Mouse (Mus musculus) CD4-positive, CD25-positive, alpha-beta regulatory T cell, adult 4 months (primary cell): Measurements from ENCODE around the gene Grcc10. TPM values are rescaled to one million over a fixed set of nuclear protein-coding genes. Genes with fewer than 3 reads are reported as not detected.

ENCODE experiments used
- ATAC-seq: one replicate; pipeline ENCODE4 v1.8.0; 2017
- polyA plus RNA-seq, 2 experiments: library from polyadenylated mRNA; unstranded; fragments of 100-300 nt; shearing (Covaris generic); gene quantifications; one replicate each; pipeline ENCODE4 v1.2.1; 2017

Gene Grcc10
- polyA plus RNA-seq, 2 experiments from 2014 or later = 509 to 554 TPM

DNA sequence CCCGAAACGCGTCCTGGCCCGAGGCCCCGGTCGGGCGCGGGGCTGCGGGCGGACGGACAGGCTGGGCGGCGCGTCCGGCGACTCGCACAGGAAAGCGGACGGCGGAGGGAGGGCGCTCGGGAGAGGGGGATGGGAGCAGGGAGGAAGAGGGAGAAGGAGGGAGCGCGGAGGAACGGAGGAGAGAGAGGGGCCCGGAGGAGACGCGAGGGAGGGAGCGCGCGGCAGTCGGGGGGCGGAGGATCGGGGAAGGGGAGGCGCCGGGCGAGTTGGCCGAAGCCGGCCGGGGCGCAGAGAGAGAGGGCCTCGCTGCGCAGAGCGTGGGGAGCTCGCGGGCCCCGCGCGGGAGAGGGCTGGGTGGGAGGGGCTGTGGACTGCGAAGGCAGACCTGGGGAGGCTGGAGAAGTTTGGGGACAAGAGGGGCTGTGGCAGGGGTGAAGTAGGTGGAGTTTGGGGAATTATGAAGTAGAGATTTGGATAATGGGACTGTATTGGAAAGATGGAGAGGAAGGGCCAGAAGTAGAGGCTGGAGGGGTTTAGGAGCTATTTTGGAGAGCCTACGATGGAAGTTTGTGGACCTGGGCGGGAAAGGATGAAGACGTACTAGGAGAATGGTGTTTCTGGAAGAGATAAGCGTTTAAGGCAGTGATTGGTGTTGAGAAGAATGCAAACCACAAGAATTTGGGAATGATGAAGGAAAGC lies 15.6 kb upstream of the Grcc10 start:
- peak; percentile 39 for ATAC-seq

DNA sequence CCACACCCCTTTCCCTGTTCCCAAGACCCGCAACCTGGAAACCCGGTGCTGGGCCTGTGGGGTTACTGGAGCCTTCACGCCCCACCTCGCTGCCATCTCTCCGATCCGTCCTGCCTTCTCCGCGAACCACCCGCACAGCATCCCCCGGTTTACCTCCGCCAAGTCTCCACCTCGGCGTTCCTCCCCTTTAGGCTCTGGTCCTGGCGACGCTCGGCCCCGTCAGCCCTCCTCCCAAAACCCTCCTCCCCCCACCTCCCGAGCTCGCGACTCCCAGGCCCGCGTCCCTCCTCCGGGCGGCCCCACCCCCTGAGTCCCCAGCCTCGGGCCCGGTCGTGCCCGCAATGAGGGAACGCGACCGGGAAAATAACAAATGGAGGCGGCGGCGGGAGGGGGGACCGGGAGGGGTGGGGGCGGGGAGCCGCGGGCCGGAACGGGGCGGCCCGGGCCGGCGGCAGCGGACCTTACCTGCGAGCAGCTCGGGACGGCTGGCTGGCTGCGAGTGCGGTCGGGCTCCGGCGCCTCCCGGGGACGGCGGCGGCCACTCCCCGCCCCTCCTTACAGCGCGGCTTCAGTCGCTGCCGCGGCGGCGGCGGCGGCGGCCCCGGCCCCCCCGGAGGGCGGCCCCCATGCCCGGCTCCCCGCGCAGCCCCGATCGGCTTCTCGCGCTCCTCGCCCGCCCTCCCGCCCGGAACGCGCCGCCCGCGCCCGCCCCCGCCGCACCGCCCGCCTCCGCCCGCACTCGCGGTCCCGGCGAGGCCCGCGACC lies 14.8 kb upstream of the Grcc10 start, which contains the start of the genes Gm45234 and Atn1:
TSS of gene Gm45234 (minus strand) at position 191 of the 765 bp plus-strand sequence.
TSS of gene Atn1 (minus strand) at position 694 of the 765 bp plus-strand sequence.
- peak; percentile 33 for ATAC-seq

DNA sequence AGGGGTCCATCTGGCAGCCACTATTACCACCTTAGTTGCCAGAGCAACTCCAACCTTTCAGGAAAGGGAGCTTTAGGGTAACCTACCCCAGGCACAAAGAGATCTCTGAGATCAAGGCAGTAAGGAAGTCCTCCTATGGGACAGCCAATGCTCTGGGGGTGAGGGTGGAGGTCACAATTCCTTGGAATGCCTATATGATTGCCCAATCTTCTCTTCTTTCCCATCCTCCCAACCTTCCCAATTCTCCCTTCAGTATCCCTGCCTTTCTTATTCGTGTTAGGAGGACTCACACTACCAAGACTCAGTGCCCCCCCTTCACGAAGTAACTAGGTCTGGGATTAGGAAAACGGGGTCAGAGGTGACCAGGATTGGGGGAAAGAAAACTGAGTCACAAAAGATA lies 14.1 kb upstream of the Grcc10 start:
- no peak for ATAC-seq

DNA sequence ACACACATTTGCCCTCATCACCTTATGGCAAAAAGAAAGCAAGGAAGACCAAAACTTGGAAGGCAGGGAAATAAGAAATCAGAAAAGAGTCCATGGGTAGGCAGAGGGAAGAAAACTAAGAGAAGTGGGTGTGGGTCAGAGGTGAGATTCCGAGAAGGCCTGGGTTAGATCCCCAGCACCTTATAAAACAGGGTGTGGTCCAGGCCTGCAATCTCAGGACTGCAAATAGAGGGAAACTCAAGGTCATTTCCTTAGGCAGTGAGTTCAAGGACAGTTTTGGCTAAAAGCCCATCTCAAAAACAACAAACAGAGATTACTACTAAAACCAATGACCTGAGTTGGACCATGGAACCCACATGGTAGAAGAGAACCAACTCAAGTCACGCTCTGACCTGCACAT lies 12.7 kb upstream of the Grcc10 start:
- no peak for ATAC-seq

DNA sequence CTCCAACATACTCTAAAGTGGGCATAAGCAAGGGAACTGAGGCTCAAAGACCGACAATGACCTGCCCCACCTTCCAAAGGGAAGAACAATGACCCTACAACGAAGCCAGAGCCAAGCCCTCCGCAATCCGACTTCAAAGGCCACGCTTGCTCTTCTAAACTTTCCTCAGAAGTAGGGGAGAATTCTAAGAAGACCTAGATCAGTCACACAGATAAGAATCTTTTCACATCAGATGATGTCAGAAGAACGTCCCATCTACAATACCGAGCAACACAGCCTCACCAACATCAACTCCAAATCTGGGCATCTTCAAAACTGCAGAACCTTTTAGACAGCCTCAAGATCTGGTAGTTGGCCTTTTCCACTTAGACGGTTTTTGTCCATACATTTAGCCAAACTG lies 9.2 kb upstream of the Grcc10 start:
- peak; percentile 78 for ATAC-seq

DNA sequence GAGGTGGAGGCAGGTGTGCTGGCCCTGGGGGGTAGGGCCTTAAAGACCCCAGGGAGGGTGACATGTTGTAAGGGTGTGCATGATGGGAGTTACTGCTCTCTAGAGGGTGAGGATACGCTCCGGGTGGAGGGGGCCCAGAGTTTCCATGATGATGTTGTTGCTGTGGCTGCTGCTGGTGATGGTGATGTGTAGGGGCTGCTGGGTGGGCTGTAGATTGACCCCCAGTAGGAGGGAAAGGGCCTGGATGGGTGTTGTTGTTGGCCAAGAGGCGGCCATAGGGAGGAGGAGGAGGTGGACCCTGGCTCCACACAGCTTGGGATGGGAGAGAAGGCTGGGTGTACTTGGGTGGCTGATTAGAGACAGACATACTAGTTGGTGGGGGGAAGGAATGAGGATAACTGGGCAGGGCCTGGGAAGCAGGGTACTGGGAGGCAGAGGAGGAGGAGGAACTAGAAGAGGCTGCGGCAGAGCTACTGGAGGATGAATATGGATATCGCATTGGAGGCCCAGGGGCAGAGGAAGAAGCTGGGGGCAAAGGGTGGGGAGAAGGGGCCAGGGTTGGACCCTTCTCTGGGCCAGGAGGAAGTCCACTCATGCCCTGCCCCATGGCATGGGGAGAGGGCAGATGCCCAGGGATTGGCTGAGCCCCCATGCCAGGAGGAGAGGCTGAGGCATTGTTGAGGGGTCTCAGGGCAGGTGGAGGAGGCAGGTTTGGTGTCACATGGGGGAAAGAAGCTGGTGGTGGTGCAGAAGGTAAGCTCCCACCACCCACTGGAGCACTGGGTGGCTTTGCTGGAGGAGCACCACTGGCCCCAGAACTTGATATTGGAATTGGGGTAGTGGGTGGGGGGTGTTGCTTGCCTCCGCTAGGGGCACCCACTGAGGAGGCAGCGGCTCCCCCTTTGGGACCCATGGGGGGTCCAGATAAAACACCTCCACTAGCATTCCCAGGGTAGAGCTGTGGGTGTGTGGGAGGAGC lies 5.8 kb upstream of the Grcc10 start:
- ATAC-seq = no peak

DNA sequence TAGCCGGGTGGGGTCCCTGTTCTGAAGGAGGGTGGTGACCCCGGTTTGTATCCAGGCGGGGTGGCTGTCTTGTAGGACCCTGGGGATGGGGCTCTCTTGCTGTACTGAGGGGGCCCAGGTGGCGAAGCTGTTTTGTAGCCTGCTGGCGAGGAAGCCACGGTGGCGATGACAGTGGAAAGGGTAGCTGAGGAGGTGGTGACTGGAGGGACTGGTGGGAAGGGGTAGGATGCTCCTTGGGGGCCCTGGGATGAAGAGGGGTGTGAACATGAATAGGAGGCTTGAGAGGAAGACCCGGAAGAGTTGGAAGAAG lies 5.1 kb upstream of the Grcc10 start:
- ATAC-seq = no peak

DNA sequence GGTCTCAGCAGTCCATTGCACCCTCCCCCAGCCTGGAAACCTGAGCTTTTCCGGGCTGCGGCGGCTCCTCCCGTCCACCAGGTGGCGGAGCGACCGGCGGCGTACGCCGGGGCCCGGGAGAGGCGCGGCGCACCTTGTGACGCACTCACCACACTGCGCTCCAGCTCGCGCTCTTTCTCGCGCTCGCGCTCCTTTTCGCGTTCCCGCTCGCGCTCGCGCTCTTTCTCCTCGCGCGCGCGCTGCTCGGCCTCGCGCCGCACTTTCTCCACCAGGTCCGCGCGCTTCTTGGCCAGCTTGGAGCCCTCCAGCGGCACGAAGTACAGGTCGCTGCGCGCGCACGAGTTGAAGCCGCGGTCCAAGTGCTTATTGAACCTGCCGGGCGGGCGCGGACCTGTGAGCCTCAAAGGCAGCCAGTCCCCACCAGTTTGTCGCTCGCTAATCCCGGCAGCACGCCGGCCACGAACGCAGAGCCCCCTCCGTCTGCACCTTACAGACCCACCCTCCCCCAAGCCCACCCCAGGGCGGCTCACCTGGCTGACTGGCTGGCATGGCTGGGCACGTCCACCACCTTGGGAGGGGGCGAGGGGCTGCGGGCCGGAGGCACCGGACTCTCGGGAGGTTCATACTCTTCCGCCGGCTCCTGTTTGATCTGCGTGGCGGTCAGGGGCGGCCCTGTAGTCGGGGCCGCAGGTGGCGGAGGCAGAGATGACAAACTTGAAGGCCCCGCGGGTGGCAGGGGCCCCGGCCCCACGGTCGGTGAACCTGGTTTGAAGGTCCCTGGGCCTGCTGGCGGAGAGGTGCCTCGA lies 4.5 kb upstream of the Grcc10 start:
- peak; percentile 59 for ATAC-seq

DNA sequence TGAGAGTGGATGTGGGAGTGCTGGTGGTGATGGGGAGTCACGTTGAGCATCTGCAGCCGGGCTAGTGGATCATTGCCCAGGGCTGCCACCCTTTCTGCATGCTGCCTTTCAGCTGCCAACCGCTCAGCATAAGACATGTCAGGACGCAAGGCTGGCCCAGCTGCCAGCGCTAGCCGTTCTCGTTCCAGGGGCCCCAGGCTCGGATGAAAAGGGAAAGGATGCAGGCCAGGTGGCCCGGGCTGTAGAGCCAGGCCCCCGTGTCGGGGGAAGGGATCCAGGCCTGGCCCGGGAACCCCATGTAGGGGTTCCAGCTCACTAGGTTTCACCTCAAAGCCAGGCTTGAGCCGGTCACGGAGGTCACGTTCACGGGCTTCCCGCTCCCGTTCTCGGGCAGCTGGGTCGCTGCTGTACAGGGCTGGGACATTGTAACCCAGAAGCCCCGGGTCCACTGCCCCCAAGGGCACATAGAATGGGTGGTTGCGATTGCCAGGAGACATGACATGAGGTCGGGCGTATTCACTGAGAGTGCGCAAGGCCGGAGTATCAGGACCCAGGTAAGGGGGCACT lies 3.7 kb upstream of the Grcc10 start:
- no peak for ATAC-seq

DNA sequence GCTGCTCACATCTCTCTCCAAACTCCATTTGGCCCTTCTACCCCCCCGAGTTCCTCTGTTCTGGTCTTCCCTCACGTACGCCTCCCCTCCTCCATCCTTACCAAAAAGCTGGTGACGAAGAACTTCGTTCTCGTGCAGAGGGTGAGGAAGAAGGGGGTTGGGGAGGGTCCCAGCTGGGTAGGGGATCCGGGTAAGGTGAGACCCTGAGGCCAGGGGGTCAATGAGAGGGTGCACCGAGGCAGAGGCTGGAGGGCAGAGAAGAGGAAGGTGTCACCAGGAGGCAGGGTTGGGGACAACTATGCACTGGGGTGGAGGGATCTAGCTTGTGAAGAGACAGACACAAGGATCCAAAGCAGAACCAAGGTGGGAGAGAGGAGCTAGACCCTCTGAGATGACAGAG lies 2.5 kb upstream of the Grcc10 start:
- no peak for ATAC-seq

DNA sequence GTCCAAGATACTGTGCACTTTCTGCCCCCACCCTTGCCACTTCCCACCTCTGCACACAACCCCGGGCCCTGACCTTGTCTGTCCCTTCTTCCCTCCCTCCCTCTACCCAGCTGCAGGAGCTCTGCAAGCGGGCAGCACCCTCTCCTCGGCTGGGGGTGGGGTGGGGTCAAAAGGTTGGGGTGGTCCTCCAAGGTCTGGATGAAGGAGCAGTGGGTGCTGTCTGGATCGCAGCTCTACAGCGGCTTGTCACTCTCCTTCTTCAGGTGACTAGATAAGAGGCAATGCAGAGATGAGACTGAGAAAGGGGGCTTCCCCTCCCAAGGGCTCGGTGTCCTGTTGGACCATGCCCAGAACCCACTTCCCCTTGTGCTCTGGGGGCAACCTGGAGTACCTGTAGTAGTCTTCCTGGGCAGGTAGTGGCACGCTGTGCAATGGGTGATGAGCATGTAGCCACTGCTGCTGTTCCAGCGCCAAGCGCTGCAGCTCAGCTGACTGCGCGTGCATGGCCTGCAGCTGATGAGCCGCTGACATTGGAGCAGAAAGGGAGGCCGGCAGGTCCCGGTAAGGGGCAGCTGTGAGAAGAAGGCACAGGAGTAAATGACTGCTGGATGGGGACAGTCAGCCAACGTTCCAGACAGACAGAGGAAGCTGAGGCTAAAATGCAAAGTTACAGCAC lies 1.8 kb upstream of the Grcc10 start:
- ATAC-seq = no peak

DNA sequence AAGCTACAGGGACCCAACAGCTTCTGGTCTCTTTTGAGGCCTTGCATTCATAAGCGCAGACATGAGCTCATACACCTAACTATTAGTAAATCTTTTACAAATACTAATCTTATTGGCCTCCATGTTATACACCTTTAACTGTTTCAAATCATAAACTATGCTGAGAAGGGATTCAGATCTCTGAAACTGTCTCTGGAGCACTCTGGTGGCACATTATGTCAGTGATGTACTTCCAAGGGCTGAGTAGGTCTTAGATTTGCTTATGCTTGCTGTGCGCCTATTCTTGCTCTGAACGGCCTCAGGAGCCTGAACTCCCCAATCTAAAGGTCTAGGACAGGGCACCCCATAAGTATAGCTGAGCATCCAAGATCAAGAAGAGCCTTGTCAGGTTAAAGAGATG lies 668 bp upstream of the Grcc10 start:
- ATAC-seq = no peak

DNA sequence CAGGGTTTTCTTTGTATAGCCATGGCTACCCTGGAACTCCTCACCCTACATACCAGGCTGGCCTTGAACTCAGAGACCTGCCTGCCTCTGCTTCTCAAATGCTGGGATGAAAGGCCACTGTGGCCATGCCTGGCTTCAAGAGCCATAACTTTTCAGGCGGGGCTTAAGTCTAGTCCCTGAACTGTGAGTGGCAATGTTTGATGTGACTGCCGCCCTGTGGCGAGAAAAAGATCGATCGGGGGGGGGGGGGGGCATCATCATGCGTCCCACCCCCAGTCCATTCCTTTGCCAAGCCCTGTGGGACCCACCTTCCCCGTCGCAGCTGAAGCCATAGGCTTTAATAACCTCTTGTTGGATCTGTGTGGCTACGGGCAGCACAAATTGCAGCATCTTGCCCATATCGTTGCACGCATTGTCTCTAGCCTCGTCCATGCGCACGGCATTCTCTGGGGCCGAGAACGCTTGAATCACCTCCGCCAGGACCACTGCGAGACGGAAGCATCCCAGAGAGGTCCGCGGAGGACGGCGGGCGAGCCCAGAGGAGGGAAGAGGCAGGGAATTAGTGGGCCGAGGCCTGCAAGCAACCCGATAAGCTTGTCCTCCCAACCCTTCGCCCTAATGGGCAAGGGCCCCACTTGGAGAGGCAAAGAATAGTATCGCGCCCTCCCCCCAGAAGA lies 825 bp downstream of the Grcc10 start:
- peak; percentile 15 for ATAC-seq

DNA sequence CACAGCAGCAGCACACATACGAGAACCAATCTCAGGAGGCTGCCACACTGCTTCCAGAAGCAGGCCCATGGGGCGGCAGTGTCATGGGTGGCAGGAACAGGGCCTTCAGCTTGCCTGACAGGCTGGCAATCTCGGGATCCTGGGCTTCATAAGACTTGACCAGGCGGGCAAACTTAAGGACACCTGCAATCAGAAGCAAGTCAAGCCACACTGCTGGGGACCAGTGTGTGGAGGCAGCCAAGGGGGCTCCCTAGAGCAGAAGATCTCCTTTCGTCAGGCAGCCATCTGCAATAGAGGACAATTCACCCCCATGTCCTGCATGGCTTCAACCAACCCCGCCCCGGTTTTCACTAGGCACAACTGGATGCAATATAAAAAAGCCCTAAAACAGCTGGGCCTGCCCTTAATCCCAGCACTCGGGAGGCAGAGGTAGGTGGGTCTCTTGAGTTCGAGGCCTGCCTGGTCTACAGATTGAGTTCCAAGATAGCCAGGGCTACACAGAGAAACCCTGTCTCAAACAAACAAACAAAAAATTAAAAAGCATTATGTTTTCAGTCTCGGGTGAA lies 1.9 kb downstream of the Grcc10 start:
- no peak for ATAC-seq

DNA sequence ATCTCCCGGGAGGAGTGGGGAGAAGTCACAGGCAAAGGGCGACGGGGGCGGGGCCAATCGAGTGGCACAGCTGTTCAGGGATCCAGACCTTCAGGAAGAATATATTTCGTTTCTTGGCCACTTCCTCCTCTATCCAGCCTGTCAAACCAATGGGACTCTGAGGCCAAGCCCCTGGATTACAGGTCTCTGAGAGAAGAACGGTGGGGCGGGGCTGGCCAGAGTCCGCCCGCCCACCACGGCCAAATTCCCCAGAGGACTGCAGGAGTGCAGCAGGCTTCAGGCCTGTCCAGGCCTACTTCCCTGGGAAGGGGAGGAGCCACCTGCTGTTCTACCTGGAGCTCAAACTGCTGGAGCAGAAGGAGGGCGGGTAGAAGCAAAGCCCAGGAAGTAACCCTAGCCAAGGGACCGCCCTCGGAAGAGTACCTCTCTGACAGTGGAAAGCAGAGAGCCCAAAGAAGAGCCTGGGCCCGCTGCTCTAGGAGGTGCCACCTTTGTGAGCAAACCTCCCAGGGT lies 2.6 kb downstream of the Grcc10 start, which contains the start of gene Ptpn6:
TSS of gene Ptpn6 (minus strand) at position 204 of the 513 bp plus-strand sequence.
- ATAC-seq = peak; percentile 7

DNA sequence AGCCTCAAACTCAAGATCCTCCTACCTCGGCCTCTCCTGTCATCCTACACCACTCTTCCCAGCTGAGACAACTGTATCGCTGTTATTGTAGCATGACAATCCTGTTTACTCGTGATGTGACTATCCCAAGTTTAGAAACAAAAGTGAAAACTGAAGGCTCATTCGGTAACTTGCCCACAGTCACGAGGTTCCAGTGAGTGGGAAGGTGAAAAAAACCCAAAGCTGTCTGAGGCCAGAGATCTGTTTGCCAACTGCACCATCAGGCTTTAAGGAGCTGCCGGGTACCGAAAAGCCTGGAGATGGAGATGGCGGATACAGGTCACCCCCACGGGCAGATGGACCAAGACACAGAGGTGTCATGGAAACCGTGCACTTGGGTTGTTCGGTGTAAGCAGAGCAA lies 4.1 kb downstream of the Grcc10 start:
- ATAC-seq = no peak

DNA sequence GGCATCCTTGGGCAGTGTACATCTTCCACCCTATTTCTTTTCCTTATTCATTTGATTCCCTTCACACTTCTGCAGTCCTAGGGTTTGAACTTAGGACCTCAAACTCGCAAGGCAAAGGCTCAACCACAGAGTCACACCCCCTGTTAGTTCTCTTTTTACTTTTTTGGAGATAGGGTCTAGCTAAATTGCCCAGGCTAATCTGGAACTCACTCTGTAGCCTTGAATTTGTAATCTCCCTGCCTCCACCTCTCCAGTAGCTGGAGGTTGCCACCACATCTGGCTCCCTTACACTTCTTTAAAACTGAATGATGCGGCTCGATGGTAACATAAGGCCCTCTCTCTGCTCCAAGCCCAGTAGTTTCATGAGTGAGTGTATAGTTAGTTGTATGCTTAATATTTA lies 6.8 kb downstream of the Grcc10 start:
- no peak for ATAC-seq

DNA sequence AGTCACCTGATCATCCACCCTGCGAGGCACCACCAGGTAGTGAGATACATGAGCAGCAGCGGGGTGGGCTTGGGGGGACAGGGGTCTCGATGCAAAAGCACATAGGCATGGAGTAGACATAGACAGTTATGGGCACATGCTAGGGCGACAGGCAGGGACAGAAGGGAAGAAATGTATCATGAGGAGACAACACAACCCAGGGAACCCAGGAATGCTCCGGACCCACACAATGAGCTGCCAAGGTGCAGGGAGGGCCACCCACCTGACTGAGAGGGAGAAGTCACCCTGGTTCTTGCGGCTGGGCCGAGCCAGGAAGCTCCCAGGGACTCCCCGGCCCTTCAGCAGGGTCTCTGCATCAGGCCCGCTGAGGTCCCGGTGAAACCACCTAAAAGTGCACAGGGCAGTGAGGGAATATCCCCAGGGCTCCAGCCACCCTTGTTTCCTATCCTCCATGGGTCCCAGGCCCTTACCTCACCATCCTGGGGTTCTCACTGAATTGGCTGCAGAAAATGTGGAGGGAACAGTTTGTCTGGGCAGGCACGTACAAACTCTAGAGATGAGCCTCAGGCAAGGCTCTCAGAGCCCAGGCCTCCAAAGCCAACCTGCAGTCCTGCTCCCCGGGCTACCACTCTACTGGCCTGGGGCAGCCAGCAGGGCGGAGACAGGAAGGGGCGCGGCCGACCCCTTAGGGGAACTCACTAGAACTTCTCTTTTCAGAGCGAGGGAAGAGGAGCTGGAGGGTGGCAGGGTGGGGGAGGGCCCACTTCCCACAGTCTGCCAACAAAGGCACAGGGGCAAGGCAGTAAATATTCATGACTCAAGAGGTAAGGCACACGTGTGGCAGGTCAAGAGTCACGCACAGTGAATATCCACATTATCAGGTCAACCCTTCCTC lies 8.5 kb downstream of the Grcc10 start:
- peak; percentile 86 for ATAC-seq

DNA sequence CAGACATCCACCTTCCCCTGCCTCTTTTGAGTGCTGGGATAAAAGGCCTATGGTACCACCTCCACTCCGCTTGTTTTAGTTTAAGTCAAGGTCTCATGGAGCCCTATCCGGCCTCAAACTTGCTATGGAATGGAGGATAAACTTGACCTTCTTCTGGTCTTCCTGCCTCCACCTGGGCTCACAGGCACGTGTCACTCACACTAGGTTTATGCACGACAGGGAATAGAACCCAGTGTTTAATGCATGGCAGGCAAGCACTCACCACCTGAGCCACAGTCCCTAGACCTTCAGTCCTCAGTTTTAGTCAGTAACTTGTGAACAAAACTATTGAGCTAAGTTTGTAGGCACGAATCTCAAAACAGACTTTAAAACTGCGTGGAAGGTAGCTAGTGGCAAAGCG lies 10.1 kb downstream of the Grcc10 start:
- no peak for ATAC-seq
